ENCODE assay signal across 28 mouse cellular contexts in the genomic region with DNA sequence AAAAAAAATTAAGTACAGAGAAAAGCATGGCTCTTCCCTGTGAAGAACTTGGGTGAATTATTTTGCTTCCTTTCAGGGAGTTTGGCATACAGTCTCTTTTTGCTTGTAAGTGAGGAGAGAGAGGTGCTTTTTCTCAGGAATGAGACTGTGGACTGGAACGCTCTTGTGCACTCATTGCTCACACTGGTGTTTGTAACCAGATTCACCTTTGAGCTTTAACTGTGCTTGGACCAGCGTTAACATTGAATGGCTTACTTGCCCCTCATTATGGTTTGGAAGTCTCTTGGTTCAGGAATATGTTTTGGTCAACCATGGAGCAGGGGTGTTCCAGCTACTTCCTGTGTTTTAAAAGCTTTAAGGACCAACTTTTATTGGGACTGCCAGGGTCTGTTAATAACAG. TPM values are rescaled to one million over a fixed set of nuclear protein-coding genes. Genes with fewer than 3 reads are reported as not detected.
DNase-seq lines count a peak whose midpoint lies in the region; ATAC-seq and TF ChIP-seq lines count a peak whose summit lies in the region.
"Had no signal": no experiment of that assay in that cellular context is flagged by ENCODE, and none has a peak within 500 bp of the region (broad histone marks: within the 10 kb centered on the region; RNA-seq: fewer than 3 reads in every experiment).

No protein-coding gene starts in this region.

- H3K9ac ChIP-seq in heart, adult 2 months (ENCODE audit: low read depth, low read length) = no peak overlapping the region
- no peak overlapping the region for H3K9ac ChIP-seq in liver, adult 2 months (ENCODE audit: low read depth, low read length)
- no peak overlapping the region for H3K9ac ChIP-seq in liver, embryonic 11.5 days (ENCODE audit: low read depth, low read length)
- H3K9ac ChIP-seq: embryonic facial prominence, embryonic 13.5 days; midbrain, embryonic 15.5 days; neural tube, embryonic 15.5 days had no signal

- no peak overlapping the region for H3K4me2 ChIP-seq in liver, embryonic 11.5 days
- H3K4me2 ChIP-seq: embryonic facial prominence, embryonic 13.5 days; heart, embryonic 11.5 days; midbrain, embryonic 15.5 days; neural tube, embryonic 15.5 days had no signal

- no peaks in the 10 kb centered on the region for H3K27me3 ChIP-seq in heart, adult 2 months (ENCODE audit: control insufficient read depth, insufficient read depth, low read length)
- no peaks in the 10 kb centered on the region for H3K27me3 ChIP-seq in liver, adult 2 months (ENCODE audit: control insufficient read depth, insufficient read depth, low read length)
- H3K27me3 ChIP-seq in liver, embryonic 11.5 days (replicated peaks; ENCODE audit: control insufficient read depth, insufficient read depth, low read length) = no peaks in the 10 kb centered on the region
- H3K27me3 ChIP-seq: embryonic facial prominence, embryonic 13.5 days; midbrain, embryonic 15.5 days; neural tube, embryonic 15.5 days had no signal

- H3K27ac ChIP-seq in heart, adult 2 months = peak overlapping the region; percentile 21; the same call in 1 of the 2 replicates
- H3K27ac ChIP-seq in liver, adult 2 months (replicated peaks; ENCODE audit: insufficient read depth, low read depth, low read length) = peak overlapping the region; percentile 82
- no peak overlapping the region for H3K27ac ChIP-seq in liver, embryonic 11.5 days (ENCODE audit: low read depth, low read length)
- H3K27ac ChIP-seq: embryonic facial prominence, embryonic 13.5 days; midbrain, embryonic 15.5 days; neural tube, embryonic 15.5 days had no signal

- peaks cover 10% of the 10 kb centered on the region for H3K36me3 ChIP-seq in heart, adult 2 months (ENCODE audit: control insufficient read depth, insufficient read depth, low read length)
- H3K36me3 ChIP-seq in liver, adult 2 months (ENCODE audit: control insufficient read depth, insufficient read depth, low read length) = no peaks in the 10 kb centered on the region
- no peaks in the 10 kb centered on the region for H3K36me3 ChIP-seq in liver, embryonic 11.5 days (ENCODE audit: control insufficient read depth, insufficient read depth, low read length)
- H3K36me3 ChIP-seq: G1E; midbrain, embryonic 15.5 days; neural tube, embryonic 15.5 days had no signal

- WGBS in heart, adult 2 months = 84% methylated on average over 2 of the region's 2 CpGs
- 11% methylated on average over 2 of the region's 2 CpGs for WGBS in liver, adult 2 months
- WGBS in liver, embryonic 11.5 days = 67% methylated on average over 2 of the region's 2 CpGs

- intact Hi-C loops in heart, adult 2 months (cut with DNase I) = loop anchor here (5.0 kb wide), 1 partner anchor 33 kb away; no protein-coding TSS in a partner anchor
- intact Hi-C loops in heart, postnatal 14 days (cut with DNase I) = no loop called here

- no peak for TF ChIP-seq POLR2A in heart, adult 2 months (IDR thresholded peaks at IDR 0.05; ENCODE audit: insufficient read depth, low read depth, low read length)
- no peak for TF ChIP-seq POLR2A in liver, adult 2 months (IDR thresholded peaks at IDR 0.05; ENCODE audit: extremely low read depth, insufficient read depth, low read length)

- no peak overlapping the region for H3K4me3 ChIP-seq in heart, adult 2 months
- no peak overlapping the region for H3K4me3 ChIP-seq in liver, adult 2 months (ENCODE audit: insufficient read depth, low read depth, low read length)
- no peak overlapping the region for H3K4me3 ChIP-seq in liver, embryonic 11.5 days (ENCODE audit: low read depth, low read length)
- H3K4me3 ChIP-seq: embryonic facial prominence, embryonic 13.5 days; midbrain, embryonic 15.5 days; neural tube, embryonic 15.5 days had no signal

- TF ChIP-seq CTCF in heart, adult 2 months (IDR thresholded peaks at IDR 0.05) = no peak
- no peak for TF ChIP-seq CTCF in liver, adult 2 months (IDR thresholded peaks at IDR 0.05; ENCODE audit: low read depth, low read length)

- no peak for TF ChIP-seq EP300 in heart, adult 2 months (IDR thresholded peaks at IDR 0.05; ENCODE audit: insufficient read depth, low read depth, low read length)

- peaks cover 19% of the 10 kb centered on the region for H3K4me1 ChIP-seq in heart, adult 2 months (ENCODE audit: control insufficient read depth, insufficient read depth, low read length)
- H3K4me1 ChIP-seq in liver, adult 2 months (ENCODE audit: control insufficient read depth, insufficient read depth, low read length) = peaks cover 47% of the 10 kb centered on the region
- H3K4me1 ChIP-seq in liver, embryonic 11.5 days (replicated peaks; ENCODE audit: control insufficient read depth, insufficient read depth, low read length) = peaks cover 4% of the 10 kb centered on the region

- peaks cover under 1% of the 10 kb centered on the region for H3K79me2 ChIP-seq in heart, adult 2 months (replicated peaks; ENCODE audit: control insufficient read depth, insufficient read depth, low read length)
- H3K79me2 ChIP-seq in liver, adult 2 months (ENCODE audit: control insufficient read depth, insufficient read depth, low read length) = peaks cover 58% of the 10 kb centered on the region

- no peaks in the 10 kb centered on the region for H3K9me3 ChIP-seq in liver, embryonic 11.5 days (ENCODE audit: control insufficient read depth, low read length)
- H3K9me3 ChIP-seq: embryonic facial prominence, embryonic 13.5 days; G1E; midbrain, embryonic 15.5 days; neural tube, embryonic 15.5 days had no signal

- DNase-seq in heart, adult 2 months = no peak
- DNase-seq in heart, postnatal 14 days = no peak
- peak; percentile 85 for DNase-seq in liver, adult 2 months (ENCODE audit: extremely low read depth, low read depth, low spot score)
- DNase-seq in liver, embryonic 11.5 days (ENCODE audit: low spot score) = no peak
- DNase-seq in kidney, postnatal 25 days = peak; percentile 26 to 59
- no peak for DNase-seq in layer of hippocampus, adult 9-10 months (ENCODE audit: low spot score)
- no peak for DNase-seq in left cerebral cortex, adult 9 months (ENCODE audit: low spot score in 2 of 2)
- DNase-seq in left cerebral cortex, adult 11 months (ENCODE audit: low spot score) = no peak
- DNase-seq: adrenal gland, postnatal 10 days; cerebellum, adult 11 months; cerebellum, postnatal 10 days; heart, postnatal 4 days; lung, adult 2 months; spleen, adult 18-20 months; thymus, postnatal 25 days had no signal

- ATAC-seq in liver, embryonic 11.5 days (replicated peaks; ENCODE audit: low FRiP score) = no peak
- ATAC-seq: activated CD4-positive, CD25-positive, alpha-beta regulatory T cell, adult 4 months; forebrain, embryonic 14.5 days; hindbrain, embryonic 16.5 days; midbrain, embryonic 15.5 days had no signal

RNA-seq across cellular contexts. Expression of gene Flnb, which starts 11.4 kb away (rescaled TPM):
- 10 to 100 TPM; 17.0 to 22.7 TPM for total RNA-seq in heart, adult 2 months (2021)
- 9.6 and 18.2 TPM in 2 replicates for polyA plus RNA-seq in heart, adult 2 months (2012; rRNA removed)
- 10 to 100 TPM; 32.5 to 36.3 TPM for total RNA-seq in heart, postnatal 14 days (2021)
- total RNA-seq in liver, adult 2 months (2014; rRNA removed) = 27.8 and 34.6 TPM in 2 replicates
- polyA plus RNA-seq in liver, adult 2 months (2012; rRNA removed) = 10.6 and 15.9 TPM in 2 replicates
- 13.3 and 14.2 TPM in 2 replicates for polyA plus RNA-seq in liver, embryonic 11.5 days (2014; fragmentation: Nextera tagmentation; extraction: Ambion mirVana)

RNA-seq across cellular contexts. Expression of gene Gm26661, which starts 37.8 kb away (rescaled TPM):
- total RNA-seq in heart, adult 2 months (2021) = not detected
- not detected in 2 replicates for polyA plus RNA-seq in heart, adult 2 months (2012; rRNA removed)
- total RNA-seq in heart, postnatal 14 days (2021) = not detected
- total RNA-seq in liver, adult 2 months (2014; rRNA removed) = not detected in 2 replicates
- polyA plus RNA-seq in liver, adult 2 months (2012; rRNA removed) = not detected in 2 replicates
- polyA plus RNA-seq in liver, embryonic 11.5 days (2014; fragmentation: Nextera tagmentation; extraction: Ambion mirVana) = not detected in 2 replicates
- total RNA-seq: adrenal gland, postnatal 10 days; G1E; gastrocnemius, postnatal 4 days; heart, postnatal 4 days; layer of hippocampus, postnatal 14 days; left cerebral cortex, postnatal 14 days; megakaryocyte-erythroid progenitor cell, adult 5-6 weeks had no signal
- polyA plus RNA-seq: activated CD4-positive, CD25-positive, alpha-beta regulatory T cell, adult 4 months; brain, embryonic 14.5 days; embryonic facial prominence, embryonic 13.5 days; forebrain, embryonic 14.5 days; G1E; heart, embryonic 11.5 days; lung, adult 2 months; midbrain, embryonic 15.5 days; neural tube, embryonic 15.5 days had no signal

Comparison
In these comparisons a context has a peak if more than half of its experiments do, and no peak if none do; other contexts are left out.
1. DNase-seq: peak in liver, adult 2 months (single experiment) and kidney, postnatal 25 days (2 of 2); none in heart, adult 2 months (0 of 2), heart, postnatal 14 days (0 of 2), liver, embryonic 11.5 days (single experiment), layer of hippocampus, adult 9-10 months (single experiment), left cerebral cortex, adult 9 months (0 of 2) and left cerebral cortex, adult 11 months (single experiment).